Mouse (Mus musculus) neural tube, embryonic 12.5 days (tissue): ENCODE measurements around the gene Kif2c. TPM values are rescaled to one million over a fixed set of nuclear protein-coding genes. Genes with fewer than 3 reads are reported as not detected.

Experiments
- ATAC-seq: fragments of 200-750 bp; cut with Nextera tagmentation; 2 replicates; pipeline ENCODE4 v1.8.0; 2017; ENCODE audit warnings: low read depth, mild to moderate bottlenecking, moderate TSS enrichment, moderate library complexity; ENCODE audit not compliant: low FRiP score
- H3K27ac ChIP-seq: fragments of 300-500 bp; sonication (generic); 2 replicates; pipeline ENCODE4 v1.5.1; 2016
- H3K27me3 ChIP-seq: fragments of 300-500 bp; sonication (generic); replicated peaks from 2 replicates; pipeline ENCODE4 v1.6.1; 2016; ENCODE audit warnings: mild to moderate bottlenecking
- H3K36me3 ChIP-seq: fragments of 300-500 bp; sonication (generic); 2 replicates; pipeline ENCODE4 v1.6.1; 2016; ENCODE audit warnings: mild to moderate bottlenecking
- H3K4me1 ChIP-seq: fragments of 300-500 bp; sonication (generic); 2 replicates; pipeline ENCODE4 v1.6.1; 2016
- H3K4me2 ChIP-seq: fragments of 300-500 bp; sonication (generic); replicated peaks from 2 replicates; pipeline ENCODE4 v1.6.1; 2016; ENCODE audit warnings: mild to moderate bottlenecking
- H3K4me3 ChIP-seq: fragments of 300-500 bp; sonication (generic); 2 replicates; pipeline ENCODE4 v1.5.1; 2016
- H3K9ac ChIP-seq: fragments of 300-500 bp; sonication (generic); 2 replicates; pipeline ENCODE4 v1.6.1; 2016; ENCODE audit warnings: mild to moderate bottlenecking
- H3K9me3 ChIP-seq: fragments of 300-500 bp; sonication (generic); 2 replicates; pipeline ENCODE4 v1.6.1; 2016; ENCODE audit warnings: mild to moderate bottlenecking
- WGBS: fragments of 180-500 bp; shearing (Covaris S2); methylation state at CpG from one replicate; pipeline ENCODE4 v1.1.7; 2016; 5-methylcytosine and 5-hydroxymethylcytosine counted together
- polyA plus RNA-seq: library from polyadenylated mRNA; unstranded; fragments of >200 nt; fragmentation: Nextera tagmentation; extraction: Ambion mirVana; gene quantifications from 2 replicates; pipeline ENCODE4 v1.2.1, GENCODE M21; 2016

Kif2c gene
- polyA plus RNA-seq: 54.6 and 57.6 TPM in 2 replicates

GRCm38 (mm10) chr4:117181863-117182758, at the start of gene Kif2c:
Kif2c (minus strand) TSS chr4:117182639.
- Histone ChIP-seq H3K27ac (no peak within 1 kb of the TSS), H3K9me3 (no peaks in the 10 kb centered on the region), H3K36me3 (peaks cover 20% of the 10 kb centered on the region)

GRCm38 (mm10) chr4:117231208-117231607, 48.8 kb upstream of the Kif2c start:
- Histone ChIP-seq H3K36me3 (no peaks in the 10 kb centered on the region), H3K4me2 (no peak overlapping the region), H3K9me3 (no peaks in the 10 kb centered on the region), H3K4me1 (no peaks in the 10 kb centered on the region), H3K27ac (no peak overlapping the region), H3K4me3 (no peak overlapping the region), H3K9ac (no peak overlapping the region), H3K27me3 (no peaks in the 10 kb centered on the region)
- WGBS: 80% methylated on average over 2 of the region's 2 CpGs
- ATAC-seq: no peak

More at GRCm38 (mm10) chr4:117181863-117182758, at the start of gene Kif2c:
- H3K9ac ChIP-seq: peak within 1 kb of the TSS; percentile 60
- H3K4me1 ChIP-seq: peaks cover 13% of the 10 kb centered on the region
- H3K27me3 ChIP-seq: no peaks in the 10 kb centered on the region
- peak within 1 kb of the TSS; percentile 78 for H3K4me2 ChIP-seq
- peak within 1 kb of the TSS; percentile 61 for H3K4me3 ChIP-seq
- whole genome bisulfite sequencing: 2% methylated on average over 42 of the region's 42 CpGs
- peak; percentile 97 for ATAC-seq

GRCm38 (mm10) chr4:117230331-117230730, 47.9 kb upstream of the Kif2c start:
- Histone ChIP-seq H3K27me3 (no peaks in the 10 kb centered on the region), H3K36me3 (no peaks in the 10 kb centered on the region), H3K4me3 (no peak overlapping the region), H3K4me2 (no peak overlapping the region), H3K9me3 (no peaks in the 10 kb centered on the region), H3K27ac (no peak overlapping the region), H3K9ac (no peak overlapping the region), H3K4me1 (no peaks in the 10 kb centered on the region)
- ATAC-seq: no peak
- whole genome bisulfite sequencing: 57% methylated on average over 10 of the region's 10 CpGs

- H3K27ac ChIP-seq: no peak overlapping the region
- no peaks in the 10 kb centered on the region for H3K9me3 ChIP-seq
- H3K9ac ChIP-seq: no peak overlapping the region
- no peaks in the 10 kb centered on the region for H3K36me3 ChIP-seq
- H3K27me3 ChIP-seq: no peaks in the 10 kb centered on the region
- 84% methylated on average over 15 of the region's 15 CpGs for WGBS
- no peak for ATAC-seq
- no peak overlapping the region for H3K4me2 ChIP-seq
- H3K4me3 ChIP-seq: no peak overlapping the region
- H3K4me1 ChIP-seq: no peaks in the 10 kb centered on the region
These were observed 47.2 kb upstream of the Kif2c start for GRCm38 (mm10) chr4:117229590-117229989.

GRCm38 (mm10) chr4:117225250-117225649, 42.8 kb upstream of the Kif2c start:
- no peak overlapping the region for H3K9ac ChIP-seq
- H3K4me3 ChIP-seq: no peak overlapping the region
- no peak for ATAC-seq

GRCm38 (mm10) chr4:117224122-117224521, 41.7 kb upstream of the Kif2c start:
- WGBS: 72% methylated on average over 8 of the region's 8 CpGs
- Histone ChIP-seq H3K4me1 (no peaks in the 10 kb centered on the region), H3K4me2 (no peak overlapping the region), H3K27ac (no peak overlapping the region), H3K4me3 (no peak overlapping the region), H3K36me3 (no peaks in the 10 kb centered on the region), H3K9me3 (no peaks in the 10 kb centered on the region), H3K27me3 (no peaks in the 10 kb centered on the region), H3K9ac (no peak overlapping the region)
- ATAC-seq: no peak

More at GRCm38 (mm10) chr4:117225250-117225649, 42.8 kb upstream of the Kif2c start:
- Histone ChIP-seq H3K27me3 (no peaks in the 10 kb centered on the region), H3K4me2 (no peak overlapping the region), H3K9me3 (no peaks in the 10 kb centered on the region), H3K4me1 (no peaks in the 10 kb centered on the region), H3K36me3 (no peaks in the 10 kb centered on the region), H3K27ac (no peak overlapping the region)

- 8% methylated on average over 5 of the region's 5 CpGs for WGBS
- ATAC-seq: no peak
These were observed 40.6 kb upstream of the Kif2c start for GRCm38 (mm10) chr4:117223001-117223400.

GRCm38 (mm10) chr4:117221836-117222235, 39.4 kb upstream of the Kif2c start:
- Histone ChIP-seq H3K9me3 (no peaks in the 10 kb centered on the region), H3K4me1 (no peaks in the 10 kb centered on the region), H3K27ac (no peak overlapping the region), H3K9ac (no peak overlapping the region), H3K36me3 (no peaks in the 10 kb centered on the region), H3K4me2 (no peak overlapping the region), H3K27me3 (no peaks in the 10 kb centered on the region), H3K4me3 (no peak overlapping the region)
- no peak for ATAC-seq
- 86% methylated on average over 9 of the region's 9 CpGs for WGBS

More at GRCm38 (mm10) chr4:117223001-117223400, 40.6 kb upstream of the Kif2c start:
- Histone ChIP-seq H3K4me2 (no peak overlapping the region), H3K36me3 (no peaks in the 10 kb centered on the region), H3K27me3 (no peaks in the 10 kb centered on the region), H3K4me1 (no peaks in the 10 kb centered on the region), H3K9me3 (no peaks in the 10 kb centered on the region), H3K27ac (no peak overlapping the region), H3K4me3 (no peak overlapping the region), H3K9ac (no peak overlapping the region)

DNA sequence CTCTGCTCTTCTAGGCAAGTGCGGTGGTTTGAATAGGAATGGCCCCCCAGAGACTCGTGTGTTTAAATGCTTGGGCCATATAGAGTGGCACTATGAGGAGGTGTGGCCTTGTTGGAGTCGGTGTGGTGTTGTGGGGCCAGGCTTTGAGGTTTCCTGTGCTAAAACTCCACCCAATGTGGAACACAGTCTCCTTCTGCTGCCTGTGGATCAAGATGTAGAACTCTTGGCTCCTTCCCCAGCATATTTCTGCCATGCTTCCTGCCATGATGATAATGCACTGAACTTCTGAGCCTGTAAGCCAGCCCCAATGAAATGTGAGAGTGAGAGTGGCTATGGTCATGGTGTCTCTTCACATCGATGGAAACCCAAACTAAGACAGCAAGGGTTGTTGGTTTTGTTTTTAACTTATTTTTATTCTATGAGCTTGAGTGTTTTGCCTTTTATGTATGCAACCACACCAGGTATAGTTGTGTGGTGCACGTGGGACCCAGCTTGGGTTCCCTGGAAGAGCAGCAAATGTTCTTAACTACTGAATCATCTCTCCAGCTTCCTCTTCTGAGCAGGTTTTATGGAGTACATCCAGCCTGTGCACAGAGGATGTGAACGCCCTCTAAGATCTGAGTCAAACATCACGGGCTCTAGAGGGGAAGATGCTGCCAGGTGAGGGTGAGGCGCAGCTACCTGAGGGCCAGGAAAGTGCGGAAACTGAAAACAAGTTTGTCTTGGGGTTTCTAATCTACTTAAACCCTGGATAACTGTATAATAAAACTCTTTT, 38.5 kb upstream of the Kif2c start:
- H3K9me3 ChIP-seq: no peaks in the 10 kb centered on the region
- H3K27ac ChIP-seq: no peak overlapping the region
- H3K9ac ChIP-seq: no peak overlapping the region
- no peaks in the 10 kb centered on the region for H3K4me1 ChIP-seq
- no peaks in the 10 kb centered on the region for H3K36me3 ChIP-seq
- H3K4me3 ChIP-seq: no peak overlapping the region
- no peak for ATAC-seq
- 83% methylated on average over 9 of the region's 9 CpGs for WGBS
- H3K27me3 ChIP-seq: no peaks in the 10 kb centered on the region
- H3K4me2 ChIP-seq: no peak overlapping the region

DNA sequence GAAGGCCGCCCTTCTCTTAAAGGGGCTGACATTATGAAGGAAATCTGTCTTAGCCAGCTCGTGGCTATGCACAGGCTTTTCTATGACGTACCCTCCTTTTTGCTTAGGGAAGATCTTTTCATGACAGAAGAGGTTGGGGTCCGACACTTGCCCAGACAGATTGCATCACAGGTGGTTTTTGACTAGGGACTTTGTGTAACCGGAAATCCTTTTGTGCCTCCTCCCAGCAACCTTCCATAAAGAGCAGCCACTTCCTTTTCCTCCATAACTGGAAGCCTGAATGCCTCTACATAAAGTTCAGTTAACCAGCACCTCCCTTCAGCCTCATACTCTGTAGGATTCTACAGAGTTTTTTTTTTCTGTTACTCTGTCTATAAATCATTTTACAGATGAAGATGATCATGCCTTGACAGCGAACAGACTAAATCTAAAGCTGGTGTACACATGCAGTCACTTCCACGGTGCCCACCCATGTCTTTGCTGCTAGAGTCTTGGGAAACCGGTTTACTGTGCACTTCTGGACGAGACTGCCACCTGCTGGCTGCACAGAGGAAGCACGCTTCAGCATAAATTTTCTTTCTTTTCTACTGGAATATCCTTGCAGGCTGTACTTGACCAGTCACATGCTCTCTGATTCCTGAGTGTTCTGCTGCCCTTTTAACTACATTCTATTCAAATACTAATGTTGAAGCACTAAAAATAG, 36.2 kb upstream of the Kif2c start:
- ATAC-seq: no peak
- Histone ChIP-seq H3K9me3 (no peaks in the 10 kb centered on the region), H3K27ac (no peak overlapping the region), H3K4me2 (no peak overlapping the region), H3K27me3 (no peaks in the 10 kb centered on the region), H3K36me3 (no peaks in the 10 kb centered on the region), H3K4me3 (no peak overlapping the region), H3K4me1 (no peaks in the 10 kb centered on the region), H3K9ac (no peak overlapping the region)
- 39% methylated on average over 10 of the region's 10 CpGs for WGBS

DNA sequence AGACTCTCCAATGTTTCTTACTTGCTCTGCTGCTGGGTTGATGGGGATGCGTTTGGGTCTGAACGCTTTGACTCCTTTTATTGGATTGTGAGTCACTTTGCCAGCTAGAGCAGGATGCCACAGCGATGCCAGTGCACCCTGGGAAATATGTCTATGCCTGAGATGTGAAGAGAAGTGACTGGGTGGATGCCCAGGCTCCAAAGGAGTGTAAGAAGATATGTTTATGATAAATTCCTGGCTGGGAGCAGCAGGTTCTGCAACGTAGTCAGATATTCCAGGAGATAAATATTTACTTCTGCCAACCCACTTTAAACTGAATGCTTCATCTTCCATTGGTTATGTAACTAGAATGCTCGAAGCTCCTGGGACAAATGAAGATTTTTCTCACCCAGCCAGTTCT, 34.6 kb upstream of the Kif2c start:
- Histone ChIP-seq H3K9ac (no peak overlapping the region), H3K4me2 (no peak overlapping the region), H3K9me3 (no peaks in the 10 kb centered on the region), H3K4me1 (no peaks in the 10 kb centered on the region), H3K27me3 (no peaks in the 10 kb centered on the region), H3K4me3 (no peak overlapping the region), H3K27ac (no peak overlapping the region), H3K36me3 (no peaks in the 10 kb centered on the region)
- no peak for ATAC-seq
- 84% methylated on average over 5 of the region's 5 CpGs for WGBS

GRCm38 (mm10) chr4:117214250-117214649, 31.8 kb upstream of the Kif2c start:
- Histone ChIP-seq H3K9me3 (no peaks in the 10 kb centered on the region), H3K4me3 (no peak overlapping the region), H3K9ac (no peak overlapping the region), H3K4me1 (no peaks in the 10 kb centered on the region), H3K36me3 (no peaks in the 10 kb centered on the region), H3K27ac (no peak overlapping the region), H3K27me3 (no peaks in the 10 kb centered on the region), H3K4me2 (no peak overlapping the region)
- no peak for ATAC-seq
- 87% methylated on average over 6 of the region's 6 CpGs for WGBS
